Mouse (Mus musculus) induced T-regulatory cell, adult 2 months (primary cell): Measurements from ENCODE around the gene Tgfbr2.

ENCODE experiments used
- DNase-seq: peaks from one replicate; pipeline ENCODE4 v3.0.0-alpha.2; 2012; ENCODE audit warnings: low read depth

Tgfbr2 gene

GRCm38 (mm10) chr9:116193535-116193881 is 18.3 kb upstream of the Tgfbr2 start:
- DNase-seq = no peak

GRCm38 (mm10) chr9:116192826-116193534 is 17.8 kb upstream of the Tgfbr2 start:
- no peak for DNase-seq

- no peak for DNase-seq
Measured at GRCm38 (mm10) chr9:116192253-116192652, 17.1 kb upstream of the Tgfbr2 start.

GRCm38 (mm10) chr9:116189831-116190230 is 14.7 kb upstream of the Tgfbr2 start:
- peak; percentile 70 for DNase-seq

GRCm38 (mm10) chr9:116188952-116189666 is 13.9 kb upstream of the Tgfbr2 start:
- DNase-seq = peak; percentile 85

GRCm38 (mm10) chr9:116187181-116187731 is 12.1 kb upstream of the Tgfbr2 start:
- DNase-seq = peak; percentile 47

GRCm38 (mm10) chr9:116184903-116185302 is 9.7 kb upstream of the Tgfbr2 start:
- DNase-seq = no peak

GRCm38 (mm10) chr9:116183035-116183434 is 7.9 kb upstream of the Tgfbr2 start:
- DNase-seq = no peak

- peak; percentile 42 for DNase-seq
Measured at GRCm38 (mm10) chr9:116181608-116182007, 6.4 kb upstream of the Tgfbr2 start.

- DNase-seq = no peak
Measured at GRCm38 (mm10) chr9:116178151-116178550, 3.0 kb upstream of the Tgfbr2 start.

- no peak for DNase-seq
Measured at GRCm38 (mm10) chr9:116177108-116177507, 1.9 kb upstream of the Tgfbr2 start.

GRCm38 (mm10) chr9:116175488-116176115 is 442 bp upstream of the Tgfbr2 start:
- DNase-seq = peak; percentile 92

GRCm38 (mm10) chr9:116173473-116174170 is 1.5 kb downstream of the Tgfbr2 start:
- DNase-seq = peak; percentile 55

GRCm38 (mm10) chr9:116173059-116173458 is 2.1 kb downstream of the Tgfbr2 start:
- DNase-seq = no peak

- DNase-seq = no peak
Measured at GRCm38 (mm10) chr9:116169067-116169466, 6.1 kb downstream of the Tgfbr2 start.

- DNase-seq = no peak
Measured at GRCm38 (mm10) chr9:116167304-116167880, 7.8 kb downstream of the Tgfbr2 start.

GRCm38 (mm10) chr9:116166363-116166762 is 8.8 kb downstream of the Tgfbr2 start:
- DNase-seq = no peak

GRCm38 (mm10) chr9:116163883-116164282 is 11.3 kb downstream of the Tgfbr2 start:
- no peak for DNase-seq

GRCm38 (mm10) chr9:116162866-116163374 is 12.2 kb downstream of the Tgfbr2 start:
- DNase-seq = no peak

- no peak for DNase-seq
Measured at GRCm38 (mm10) chr9:116160860-116161259, 14.3 kb downstream of the Tgfbr2 start.

- DNase-seq = no peak
Measured at GRCm38 (mm10) chr9:116160067-116160466, 15.1 kb downstream of the Tgfbr2 start.

GRCm38 (mm10) chr9:116156501-116156900 is 18.7 kb downstream of the Tgfbr2 start:
- no peak for DNase-seq
